Mouse (Mus musculus) C2C12 (cell line): Measurements from ENCODE around the gene Trim23. TPM values are rescaled to one million over a fixed set of nuclear protein-coding genes. Genes with fewer than 3 reads are reported as not detected.

ENCODE experiments used
- H3K27me3 ChIP-seq: one replicate; pipeline ENCODE4 v1.6.1; 2011; ENCODE audit not compliant: control insufficient read depth, insufficient read depth, insufficient read length
- H3K36me3 ChIP-seq: one replicate; pipeline ENCODE4 v1.6.1; 2011; ENCODE audit not compliant: control insufficient read depth, insufficient read depth
- H3K4me3 ChIP-seq: one replicate; pipeline ENCODE4 v1.5.1; 2011; ENCODE audit warnings: mild to moderate bottlenecking, control low read depth; ENCODE audit not compliant: poor library complexity, insufficient read depth, severe bottlenecking
- H3K79me2 ChIP-seq: one replicate; pipeline ENCODE4 v1.6.1; 2011; ENCODE audit not compliant: control insufficient read depth, insufficient read depth
- H3K79me3 ChIP-seq: one replicate; pipeline ENCODE4 v1.6.1; 2011; ENCODE audit warnings: low read depth, control low read depth
- H3ac ChIP-seq: one replicate; pipeline ENCODE3; 2011; ENCODE audit warnings: low read depth; ENCODE audit not compliant: control insufficient read depth, insufficient read length
- CEBPB ChIP-seq: IDR thresholded peaks from one replicate; pipeline ENCODE4 v1.6.1; 2011; ENCODE audit warnings: low read depth, mild to moderate bottlenecking, control low read depth, moderate library complexity
- CTCF ChIP-seq: IDR thresholded peaks from one replicate; pipeline ENCODE4 v1.5.1; 2011; ENCODE audit not compliant: control insufficient read depth, insufficient read depth, insufficient read length
- FOSL1 ChIP-seq: IDR thresholded peaks from one replicate; pipeline ENCODE4 v1.8.0; 2011; ENCODE audit warnings: mild to moderate bottlenecking, low read length; ENCODE audit not compliant: poor library complexity, insufficient read depth, severe bottlenecking
- MAX ChIP-seq: IDR thresholded peaks from one replicate; pipeline ENCODE4 v1.6.1; 2011; ENCODE audit warnings: mild to moderate bottlenecking, control low read depth
- MYOD1 ChIP-seq: IDR thresholded peaks from one replicate; pipeline ENCODE4 v1.6.1; 2011; ENCODE audit warnings: low read depth; ENCODE audit not compliant: control insufficient read depth, insufficient read length
- MYOG ChIP-seq: IDR thresholded peaks from one replicate; pipeline ENCODE4 v1.6.1; 2011; ENCODE audit not compliant: control insufficient read depth, insufficient read length; ENCODE audit errors: extremely low read depth
- USF1 ChIP-seq: IDR thresholded peaks from one replicate; pipeline ENCODE4 v1.6.1; 2011; ENCODE audit warnings: low read depth, mild to moderate bottlenecking, control low read depth, moderate library complexity
- polyA plus RNA-seq: library from polyadenylated mRNA; unstranded; fragments of >200 nt; fragmentation: generic; extraction: Trizol; gene quantifications from one replicate; pipeline ENCODE4 v1.2.1, GENCODE M21; 2012; ENCODE audit warnings: missing spikeins

The Trim23 gene
- polyA plus RNA-seq, 1 experiment = 3.0 TPM

GRCm38 (mm10) chr13:104228384-104229066 is 49.9 kb downstream of the Trim23 start, which contains the start of the genes Cenpk and Ppwd1:
Gene Cenpk, plus strand, starts transcription at chr13:104228611.
Gene Ppwd1, minus strand, starts transcription at chr13:104228843.
- H3ac ChIP-seq = peak within 1 kb of the TSS; percentile 87
- H3K79me2 ChIP-seq = peaks cover 62% of the 10 kb centered on the region
- H3K4me3 ChIP-seq = peak within 1 kb of the TSS; percentile 78
- TF ChIP-seq USF1 (no peak), FOSL1 (no peak), MAX (peak; percentile 82), MYOG (no peak), CTCF (no peak), MYOD1 (no peak)
- peaks cover 30% of the 10 kb centered on the region for H3K79me3 ChIP-seq
- peaks cover 16% of the 10 kb centered on the region for H3K36me3 ChIP-seq
- no peaks in the 10 kb centered on the region for H3K27me3 ChIP-seq

GRCm38 (mm10) chr13:104229181-104229580 is 50.6 kb downstream of the Trim23 start:
- H3K4me3 ChIP-seq = peak overlapping the region; percentile 78
- peaks cover 13% of the 10 kb centered on the region for H3K36me3 ChIP-seq
- peaks cover 30% of the 10 kb centered on the region for H3K79me3 ChIP-seq
- no peak for TF ChIP-seq FOSL1
- TF ChIP-seq USF1 = no peak
- TF ChIP-seq MYOD1 = no peak
- no peak for TF ChIP-seq CTCF
- no peak for TF ChIP-seq MYOG
- TF ChIP-seq MAX = no peak
- no peak for TF ChIP-seq CEBPB
- no peaks in the 10 kb centered on the region for H3K27me3 ChIP-seq
- peaks cover 60% of the 10 kb centered on the region for H3K79me2 ChIP-seq
- H3ac ChIP-seq = peak overlapping the region; percentile 87

Other genes with a start within 250 kb of the Trim23 start
- gene Nln, start 69.2 kb upstream of the Trim23 start, polyA plus RNA-seq = 13.9 TPM
- gene Sgtb, start 69.1 kb upstream of the Trim23 start, polyA plus RNA-seq = 1.3 TPM
- 23.4 TPM for gene Trappc13, start 328 bp upstream of the Trim23 start, polyA plus RNA-seq
- 12.6 TPM for gene Cenpk, start 49.8 kb downstream of the Trim23 start, polyA plus RNA-seq
- 6.0 TPM for gene Ppwd1, start 50.0 kb downstream of the Trim23 start, polyA plus RNA-seq
- 1.3 TPM for gene Adamts6, start 109.0 kb downstream of the Trim23 start, polyA plus RNA-seq